Mouse (Mus musculus) embryo, embryonic 11 days (tissue): ENCODE data around the gene Olfr67.
"Not testable (repeated sequence)": the region's sequence is repeated elsewhere in the genome, so short reads cannot be mapped to it uniquely, and the experiment has no call there.

Source experiments
- DNase-seq: peaks from one replicate; pipeline ENCODE4 v3.0.0-alpha.2; 2015

The Olfr67 gene

GRCm38 (mm10) chr7:103791721-103792120, at the start of gene Olfr67:
Gene Olfr67, minus strand, starts transcription at chr7:103791821.
- DNase-seq: no peak

- DNase-seq: no peak
Measured at GRCm38 (mm10) chr7:103840268-103840667, 48.6 kb upstream of the Olfr67 start, which contains the start of gene Hbb-bh2. Gene Hbb-bh2, minus strand, starts transcription at chr7:103840520.

DNA sequence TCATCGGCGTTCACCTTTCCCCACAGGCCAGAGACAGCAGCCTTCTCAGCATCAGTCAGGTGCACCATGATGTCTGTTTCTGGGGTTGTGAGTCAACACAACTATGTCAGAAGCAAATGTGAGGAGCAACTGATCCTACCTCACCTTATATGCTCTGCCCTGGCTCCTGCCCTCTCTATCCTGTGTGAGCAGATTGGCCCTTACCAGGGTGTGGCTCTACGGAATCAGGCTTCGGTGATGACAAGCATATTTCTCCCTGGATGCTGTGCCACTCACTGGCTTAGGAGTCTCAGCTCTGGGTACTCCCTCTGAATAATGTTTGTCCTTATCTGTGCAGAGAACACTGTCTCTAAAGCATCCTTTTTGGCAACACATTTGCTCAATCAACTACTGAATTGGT, 36.2 kb upstream of the Olfr67 start, which contains the start of gene Hbb-bs:
TSS of gene Hbb-bs (minus strand) at position 289 of the 400 bp plus-strand sequence.
- no peak for DNase-seq

- DNase-seq: not testable (repeated sequence)
Measured at GRCm38 (mm10) chr7:103827139-103827538, 35.5 kb upstream of the Olfr67 start.

GRCm38 (mm10) chr7:103826255-103826887, 34.8 kb upstream of the Olfr67 start:
- DNase-seq: no peak

DNA sequence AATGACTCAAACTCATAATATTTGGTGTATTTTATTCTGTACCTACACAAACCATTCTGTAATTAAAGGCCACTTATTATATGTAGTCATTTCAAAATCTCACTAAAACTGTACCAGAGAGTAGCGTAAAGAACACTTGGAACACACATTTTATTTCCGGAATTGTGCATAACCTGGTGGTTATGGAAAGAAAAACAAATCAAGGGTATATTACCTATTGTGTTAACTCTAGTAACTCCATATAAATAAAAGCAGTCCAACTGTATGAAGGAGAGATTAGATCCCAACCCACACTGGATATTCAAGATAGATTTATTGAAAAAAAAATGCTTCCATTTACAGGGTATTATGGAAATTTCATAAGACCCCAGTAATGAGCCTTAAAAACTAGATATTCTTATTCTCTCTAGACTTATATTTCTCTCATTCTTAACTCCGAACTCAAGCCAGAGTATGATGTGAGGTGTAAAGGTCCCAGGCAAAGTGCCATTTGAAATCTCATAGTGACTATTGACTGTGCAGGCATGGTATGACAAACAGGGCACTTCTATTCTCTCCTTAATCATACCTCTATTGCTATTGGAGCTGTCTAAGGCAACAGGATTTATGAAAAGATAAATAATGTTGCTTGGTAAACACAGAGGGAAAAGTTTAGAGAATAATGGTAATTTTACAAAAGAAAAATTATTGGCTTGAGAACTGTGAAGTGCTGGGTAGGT, 34.1 kb upstream of the Olfr67 start:
- DNase-seq: no peak

GRCm38 (mm10) chr7:103824597-103824996, 33.0 kb upstream of the Olfr67 start:
- no peak for DNase-seq

GRCm38 (mm10) chr7:103815085-103815484, 23.5 kb upstream of the Olfr67 start:
- not testable (repeated sequence) for DNase-seq

DNA sequence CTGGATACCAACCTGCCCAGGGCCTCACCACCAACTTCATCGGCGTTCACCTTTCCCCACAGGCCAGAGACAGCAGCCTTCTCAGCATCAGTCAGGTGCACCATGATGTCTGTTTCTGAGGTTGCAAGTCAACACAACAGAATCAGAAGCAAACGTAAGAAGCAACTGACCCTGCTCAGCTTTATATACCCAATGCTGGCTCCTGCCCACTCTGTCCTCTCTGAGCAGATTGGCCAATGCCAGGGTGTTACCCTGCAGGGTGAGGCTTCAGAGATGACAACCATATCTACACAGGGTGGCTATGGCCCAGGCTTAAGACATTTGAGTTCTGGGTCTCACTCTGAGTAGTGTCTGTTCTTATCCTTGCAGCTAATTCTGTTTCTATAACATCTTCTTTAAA, 22.1 kb upstream of the Olfr67 start, which contains the start of gene Hbb-bt:
TSS of gene Hbb-bt (minus strand) at position 231 of the 400 bp plus-strand sequence.
- no peak for DNase-seq

- not testable (repeated sequence) for DNase-seq
Measured at GRCm38 (mm10) chr7:103813152-103813551, 21.5 kb upstream of the Olfr67 start.

GRCm38 (mm10) chr7:103812174-103812573, 20.6 kb upstream of the Olfr67 start:
- DNase-seq: no peak

- no peak for DNase-seq
Measured at GRCm38 (mm10) chr7:103811223-103811845, 19.7 kb upstream of the Olfr67 start.

DNA sequence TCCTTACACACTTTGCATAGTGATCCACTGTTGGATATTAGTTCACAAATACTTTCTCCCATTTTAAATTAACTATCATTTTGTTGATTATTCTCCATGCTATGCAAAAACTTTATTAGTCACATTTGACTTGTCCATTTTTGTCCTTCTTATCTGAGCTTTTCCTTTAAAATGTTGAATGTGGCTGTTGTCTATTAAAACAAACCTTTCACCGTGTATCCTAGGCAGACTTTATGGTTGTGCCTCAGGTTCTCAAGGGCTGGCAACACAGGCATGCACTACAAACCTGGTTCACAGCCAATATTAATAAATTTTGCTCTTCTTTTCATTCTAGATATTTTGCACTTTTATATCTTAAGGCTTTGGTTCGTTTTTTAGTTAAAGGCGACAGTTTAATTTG, 19.1 kb upstream of the Olfr67 start:
- no peak for DNase-seq

- DNase-seq: no peak
Measured at GRCm38 (mm10) chr7:103810296-103810695, 18.7 kb upstream of the Olfr67 start.

DNA sequence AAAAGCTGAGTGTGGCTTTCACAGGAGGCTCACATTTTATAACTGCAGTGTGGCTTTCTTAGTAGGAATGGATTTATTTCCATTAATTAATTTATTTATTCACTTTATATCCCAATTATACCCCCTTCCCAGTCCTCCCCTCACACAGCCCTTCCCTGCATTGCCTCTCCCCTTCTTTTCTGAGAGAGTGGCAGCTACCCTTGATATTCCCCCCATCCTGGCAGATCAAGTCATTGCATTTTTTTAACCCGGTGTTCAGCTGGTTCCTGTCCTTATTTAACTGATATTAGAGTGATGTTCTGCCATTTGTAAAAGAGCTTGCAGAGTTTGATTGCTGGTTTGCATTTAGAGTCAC, 18.2 kb upstream of the Olfr67 start:
- DNase-seq: no peak

DNA sequence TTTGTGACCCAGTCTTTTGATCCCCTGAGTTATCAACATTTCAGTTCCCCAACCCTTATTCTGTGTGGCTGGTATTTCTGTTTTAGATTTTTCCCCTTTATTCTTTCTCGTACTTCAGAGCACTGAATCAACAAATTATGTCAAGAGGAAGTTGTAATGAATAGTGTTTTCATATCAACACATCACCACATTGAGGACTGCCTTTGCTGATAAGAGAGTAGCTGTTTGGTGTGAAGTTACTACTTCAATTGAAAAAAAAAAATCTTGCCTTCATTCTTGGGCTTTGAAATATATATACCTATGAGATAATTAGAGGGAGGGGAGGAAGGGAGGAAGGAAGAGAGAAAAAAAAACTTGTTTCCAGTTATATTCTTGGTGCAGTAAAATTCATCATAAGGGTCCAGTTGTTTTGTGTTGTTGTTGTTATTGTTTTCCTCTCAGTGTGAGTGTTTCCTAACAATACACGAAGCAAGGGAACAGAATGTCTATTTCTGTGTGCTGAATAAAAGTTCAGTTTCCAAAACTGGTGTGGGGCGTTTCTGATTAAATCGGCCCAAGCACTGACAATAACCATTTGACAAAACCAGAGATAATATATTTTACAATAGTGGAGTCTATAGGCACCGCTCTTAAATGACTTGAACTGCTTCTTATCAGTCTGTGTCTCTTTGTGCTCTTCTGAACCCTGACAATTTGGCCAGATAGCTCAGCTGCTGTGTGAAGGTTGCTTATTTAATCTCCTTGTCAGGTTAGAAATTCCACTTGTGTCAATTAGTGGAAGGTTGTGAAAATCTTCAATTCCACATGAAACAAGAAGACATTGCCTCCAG, 17.6 kb upstream of the Olfr67 start:
- DNase-seq: no peak

DNA sequence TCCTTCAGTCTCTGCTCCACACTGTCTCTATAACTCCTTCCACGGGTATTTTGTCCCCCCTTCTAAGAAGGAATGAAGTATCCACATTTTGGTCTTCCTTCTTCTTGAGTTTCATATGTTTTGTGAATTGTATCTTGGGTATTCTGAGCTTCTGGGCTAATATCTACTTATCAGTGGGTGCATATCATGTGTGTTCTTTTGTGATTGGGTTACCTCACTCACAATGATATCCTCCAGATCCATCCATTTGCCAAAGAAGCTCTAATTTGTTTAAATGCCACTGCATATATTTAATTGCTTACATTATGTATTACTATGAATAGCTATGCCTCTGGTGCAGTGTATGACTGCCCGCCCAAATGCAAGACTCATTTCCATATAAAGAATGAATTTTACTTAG, 16.5 kb upstream of the Olfr67 start:
- not testable (repeated sequence) for DNase-seq

- peak; percentile 67 for DNase-seq
Measured at GRCm38 (mm10) chr7:103806856-103807255, 15.2 kb upstream of the Olfr67 start.

GRCm38 (mm10) chr7:103792669-103793388, 1.2 kb upstream of the Olfr67 start:
- DNase-seq: no peak

DNA sequence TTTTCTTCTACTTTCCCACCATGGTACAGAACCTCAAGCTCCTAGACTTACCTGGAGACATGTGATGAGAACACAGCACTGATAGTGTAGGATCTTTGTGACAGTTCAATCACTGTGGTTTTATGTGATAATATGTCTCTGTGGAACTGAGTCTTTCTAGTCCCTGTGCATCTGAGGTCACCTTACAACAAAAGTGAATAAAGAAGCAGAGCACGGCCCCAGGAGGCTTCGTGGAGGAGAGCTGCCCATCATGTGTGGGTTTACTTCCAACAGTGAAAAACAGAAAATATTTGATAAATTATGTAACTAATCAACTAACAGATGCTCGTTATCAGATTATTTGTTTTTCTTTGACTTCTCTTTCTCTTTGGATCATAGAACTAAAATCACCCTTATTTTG, 12.0 kb downstream of the Olfr67 start, which contains the start of gene Olfr68:
TSS of gene Olfr68 (minus strand) at position 101 of the 400 bp plus-strand sequence.
- no peak for DNase-seq

- DNase-seq: not testable (repeated sequence)
Measured at GRCm38 (mm10) chr7:103777652-103778051, 14.0 kb downstream of the Olfr67 start.

DNA sequence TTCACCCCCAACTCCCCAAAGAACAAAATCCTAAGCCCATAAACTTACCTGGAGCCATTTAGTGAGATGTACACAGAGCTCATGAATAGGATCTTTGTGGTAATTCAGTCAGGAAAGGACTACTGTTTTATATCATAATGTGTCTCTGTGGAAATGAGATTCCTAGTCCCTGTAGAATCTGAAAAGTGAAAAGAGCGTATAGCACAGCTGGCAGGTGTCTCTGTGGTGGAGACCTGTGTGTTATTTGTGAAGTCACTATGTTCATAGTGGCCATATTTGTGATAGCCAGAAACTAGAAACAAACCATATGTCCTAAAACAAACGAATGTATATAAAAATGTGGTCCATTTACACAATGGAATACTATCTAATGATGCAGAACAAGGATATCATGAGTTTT, 20.1 kb downstream of the Olfr67 start, which contains the start of gene Olfr69:
TSS of gene Olfr69 (minus strand) at position 101 of the 400 bp plus-strand sequence.
- DNase-seq: no peak
